Mouse (Mus musculus) layer of hippocampus, adult 2 months (tissue): ENCODE measurements around the gene Osbpl2. TPM values are rescaled to one million over a fixed set of nuclear protein-coding genes. Genes with fewer than 3 reads are reported as not detected.
A peak's percentile ranks its signal among the peaks of the same experiment; 100 is the strongest.

Experiments used
- DNase-seq, 2 experiments: peaks; one replicate each; pipeline ENCODE4 v3.0.0; 2022; ENCODE audit warnings: low spot score in 2 of 2
- H3K27ac ChIP-seq: fragments of 200-600 bp; 2 replicates; pipeline ENCODE4 v1.8.1; 2022
- H3K4me3 ChIP-seq: fragments of 200-600 bp; 2 replicates; pipeline ENCODE4 v1.8.1; 2022; ENCODE audit warnings: mild to moderate bottlenecking
- CTCF ChIP-seq: fragments of 200-600 bp; conservative IDR thresholded peaks from 2 replicates; pipeline ENCODE4 v1.8.1; 2022; ENCODE audit warnings: antibody characterized with exemption, mild to moderate bottlenecking, moderate library complexity
- total RNA-seq, 2 experiments: library from RNA; stranded (reverse); gene quantifications; 2 replicates each; pipeline ENCODE4 v1.2.3; 2021

The Osbpl2 gene
- total RNA-seq, 2 experiments from 2014 or later, result 46.0 to 49.2 TPM

- DNase-seq, result no peak
- H3K4me3 ChIP-seq, result no peak overlapping the region
- H3K27ac ChIP-seq, result no peak overlapping the region
- TF ChIP-seq CTCF, result no peak
Observed at GRCm38 (mm10) chr2:180133911-180134310, 14.8 kb downstream of the Osbpl2 start.

GRCm38 (mm10) chr2:180135414-180135813 lies 16.3 kb downstream of the Osbpl2 start:
- DNase-seq, result no peak
- no peak for TF ChIP-seq CTCF
- Histone ChIP-seq H3K27ac (no peak overlapping the region), H3K4me3 (no peak overlapping the region)

GRCm38 (mm10) chr2:180146091-180146490 lies 27.0 kb downstream of the Osbpl2 start:
- Histone ChIP-seq H3K27ac (no peak overlapping the region), H3K4me3 (no peak overlapping the region)
- TF ChIP-seq CTCF, result no peak
- DNase-seq, result no peak

GRCm38 (mm10) chr2:180147379-180147778 lies 28.3 kb downstream of the Osbpl2 start:
- no peak overlapping the region for H3K27ac ChIP-seq

GRCm38 (mm10) chr2:180148551-180148950 lies 29.4 kb downstream of the Osbpl2 start:
- Histone ChIP-seq H3K4me3 (no peak overlapping the region), H3K27ac (no peak overlapping the region)
- no peak for DNase-seq
- no peak for TF ChIP-seq CTCF

More at GRCm38 (mm10) chr2:180147379-180147778, 28.3 kb downstream of the Osbpl2 start:
- no peak overlapping the region for H3K4me3 ChIP-seq
- no peak for TF ChIP-seq CTCF
- no peak for DNase-seq

GRCm38 (mm10) chr2:180154796-180155195 lies 35.7 kb downstream of the Osbpl2 start:
- Histone ChIP-seq H3K4me3 (no peak overlapping the region), H3K27ac (no peak overlapping the region)
- TF ChIP-seq CTCF, result no peak
- peak in 1 of 2 experiments; percentile 20 for DNase-seq

GRCm38 (mm10) chr2:180158627-180159026 lies 39.5 kb downstream of the Osbpl2 start:
- DNase-seq, result no peak
- no peak for TF ChIP-seq CTCF
- Histone ChIP-seq H3K4me3 (no peak overlapping the region), H3K27ac (no peak overlapping the region)

- DNase-seq, result no peak
- Histone ChIP-seq H3K27ac (no peak overlapping the region), H3K4me3 (no peak overlapping the region)
- TF ChIP-seq CTCF, result no peak
Observed at GRCm38 (mm10) chr2:180165855-180166254, 46.7 kb downstream of the Osbpl2 start.

GRCm38 (mm10) chr2:180166869-180167268 lies 47.8 kb downstream of the Osbpl2 start:
- H3K4me3 ChIP-seq, result no peak overlapping the region
- DNase-seq, result no peak
- no peak overlapping the region for H3K27ac ChIP-seq
- TF ChIP-seq CTCF, result no peak

- no peak for TF ChIP-seq CTCF
- no peak for DNase-seq
- H3K4me3 ChIP-seq, result no peak overlapping the region
- H3K27ac ChIP-seq, result peak overlapping the region; percentile 98
Observed at GRCm38 (mm10) chr2:180170151-180170805, 51.2 kb downstream of the Osbpl2 start.

GRCm38 (mm10) chr2:180170806-180171521 lies 51.9 kb downstream of the Osbpl2 start, which contains the start of gene Adrm1:
Adrm1 (plus strand) TSS chr2:180171485.
- Histone ChIP-seq H3K27ac (peak within 1 kb of the TSS; percentile 98), H3K4me3 (peak within 1 kb of the TSS; percentile 61)
- peak; percentile 99 for TF ChIP-seq CTCF
- peak; percentile 96 to 99 for DNase-seq

GRCm38 (mm10) chr2:180171522-180172070 lies 52.5 kb downstream of the Osbpl2 start:
- peak overlapping the region; percentile 98 for H3K27ac ChIP-seq
- peak in 1 of 2 experiments; percentile 32 for DNase-seq
- no peak; the same call in none of the 2 replicates for TF ChIP-seq CTCF
- H3K4me3 ChIP-seq, result peak overlapping the region; percentile 61

- DNase-seq, result no peak
- TF ChIP-seq CTCF, result no peak
- Histone ChIP-seq H3K4me3 (peak overlapping the region; percentile 61), H3K27ac (peak overlapping the region; percentile 98)
Observed at GRCm38 (mm10) chr2:180172152-180172551, 53.0 kb downstream of the Osbpl2 start.
